Mouse (Mus musculus): ENCODE measurements at regions not wholly inside any gene's neighbourhood (a gene's known extent, or its start where the extent isn't known, plus 50 kb on each side); places are given as distances from the start of the nearest gene placed in this dataset.

DNA sequence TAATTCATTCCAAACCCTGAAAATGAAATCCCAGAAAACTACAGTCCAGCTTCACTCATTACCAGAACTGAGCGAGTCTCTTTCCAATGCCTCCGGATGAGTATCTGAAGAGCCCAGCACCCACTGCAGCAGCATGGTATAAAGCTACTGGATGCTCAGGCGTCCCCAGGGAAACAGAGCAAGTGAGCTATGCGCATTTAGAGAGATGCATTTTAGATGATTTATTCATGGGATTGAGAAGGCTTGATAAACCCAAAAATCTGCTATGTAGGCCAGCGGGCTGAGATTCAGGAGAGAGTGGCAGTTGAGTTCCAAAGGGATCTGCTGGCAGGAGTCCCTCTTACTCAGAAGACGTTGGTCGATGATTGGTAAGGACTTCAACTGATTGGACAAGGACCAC lies 93.4 kb upstream of the Shb start:
- no peak for TF ChIP-seq EP300 (IDR thresholded peaks at IDR 0.05; ENCODE audit: low read depth)
- no peak for TF ChIP-seq CTCF (IDR thresholded peaks at IDR 0.05; ENCODE audit: low read depth)

All from liver, embryonic 14.5 days (tissue).